Mouse (Mus musculus) spleen, postnatal 0 days (tissue): Measurements from ENCODE around the gene AW551984. TPM values are rescaled to one million over a fixed set of nuclear protein-coding genes. Genes with fewer than 3 reads are reported as not detected.

ENCODE experiments used
- polyA plus RNA-seq: library from polyadenylated mRNA; unstranded; fragments of >200 nt; fragmentation: Nextera tagmentation; extraction: Ambion mirVana; gene quantifications from 2 replicates; pipeline ENCODE4 v1.2.1, GENCODE M21; 2015

Gene AW551984
- polyA plus RNA-seq = 2.8 and 4.7 TPM in 2 replicates

DNA sequence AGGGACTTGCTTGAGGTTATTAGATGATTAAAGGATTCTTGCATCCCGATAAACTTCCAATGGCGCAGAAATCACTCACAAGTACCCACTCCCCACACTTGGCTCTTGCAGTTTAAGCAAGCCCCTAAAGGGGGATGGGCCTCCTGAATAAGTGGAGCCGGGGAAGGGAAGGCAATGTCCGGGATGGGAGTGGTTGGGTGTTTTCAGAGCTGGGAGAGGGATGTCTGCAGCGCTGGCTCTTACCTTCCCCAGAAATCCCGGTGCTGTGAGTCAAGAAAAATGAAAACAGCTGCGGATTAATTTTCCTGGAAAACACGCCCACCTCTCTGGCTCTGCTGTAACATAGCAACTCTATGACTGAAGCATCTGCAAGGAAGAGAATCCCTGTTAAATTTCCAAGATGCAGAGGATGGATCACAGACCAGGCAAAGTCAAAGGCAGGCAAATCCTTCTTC lies at the start of gene AW551984:
Gene AW551984, minus strand, starts transcription at position 405 of the 455 bp plus-strand sequence.

DNA sequence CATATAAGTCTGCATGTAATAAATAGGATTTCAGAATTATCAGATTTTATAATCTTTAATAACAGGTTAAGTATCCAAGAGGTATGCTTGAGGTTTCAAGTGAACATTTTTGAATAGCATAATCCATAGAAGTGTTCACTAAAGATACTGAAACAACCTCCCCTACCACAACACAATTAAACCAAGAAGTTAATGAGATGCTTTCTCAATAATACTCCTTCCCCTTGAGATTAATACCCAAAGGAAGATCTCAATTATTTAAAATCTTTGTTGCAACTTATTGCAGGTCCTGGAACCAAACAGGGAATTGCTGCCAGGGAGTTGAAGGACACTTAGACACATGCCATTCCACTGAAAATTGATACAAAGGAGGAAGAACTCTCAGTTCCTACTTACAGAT lies 40.6 kb upstream of the AW551984 start, which contains the start of gene Olfr961:
Gene Olfr961, plus strand, starts transcription at position 301 of the 400 bp plus-strand sequence.

DNA sequence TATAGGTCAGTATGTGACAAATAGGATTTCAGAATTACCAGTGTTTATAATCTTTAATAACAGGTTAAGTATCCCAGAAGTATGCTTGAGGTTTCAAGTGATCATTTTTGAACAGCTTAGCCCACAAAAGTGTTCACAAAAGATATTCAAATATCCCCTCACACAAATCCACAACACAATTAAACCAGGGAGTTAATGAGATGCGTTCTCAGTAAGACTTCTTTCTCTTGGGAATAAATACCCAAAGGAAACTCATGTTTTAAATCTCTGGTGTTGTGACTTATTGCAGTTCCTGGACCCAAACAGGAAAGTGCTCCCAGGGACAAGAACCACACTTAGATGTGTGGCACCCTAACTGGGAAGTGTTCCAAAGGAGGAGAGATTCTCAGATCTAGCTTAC lies 16.9 kb upstream of the AW551984 start, which contains the start of gene Olfr960:
Gene Olfr960, plus strand, starts transcription at position 301 of the 400 bp plus-strand sequence.

DNA sequence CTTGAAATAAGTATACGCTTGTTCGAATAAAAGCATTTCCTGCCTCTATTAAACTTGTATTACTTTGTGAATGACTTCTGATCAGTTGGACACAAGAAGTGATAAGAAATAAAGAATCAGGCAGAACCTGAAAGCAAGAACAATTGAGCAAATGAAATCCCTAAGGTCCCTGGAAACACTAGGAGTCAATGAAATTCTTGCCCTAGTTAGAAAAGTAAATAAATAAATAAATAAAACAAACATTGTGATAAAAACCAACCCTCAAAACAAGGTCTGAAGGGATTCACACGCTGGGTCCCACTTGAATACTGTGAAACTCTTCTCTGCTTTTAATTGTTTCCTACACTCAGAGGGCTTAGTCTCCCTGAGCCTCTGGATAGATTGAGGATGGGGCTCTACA lies 6.2 kb upstream of the AW551984 start, which contains the start of gene Olfr148:
Gene Olfr148, plus strand, starts transcription at position 301 of the 400 bp plus-strand sequence.

DNA sequence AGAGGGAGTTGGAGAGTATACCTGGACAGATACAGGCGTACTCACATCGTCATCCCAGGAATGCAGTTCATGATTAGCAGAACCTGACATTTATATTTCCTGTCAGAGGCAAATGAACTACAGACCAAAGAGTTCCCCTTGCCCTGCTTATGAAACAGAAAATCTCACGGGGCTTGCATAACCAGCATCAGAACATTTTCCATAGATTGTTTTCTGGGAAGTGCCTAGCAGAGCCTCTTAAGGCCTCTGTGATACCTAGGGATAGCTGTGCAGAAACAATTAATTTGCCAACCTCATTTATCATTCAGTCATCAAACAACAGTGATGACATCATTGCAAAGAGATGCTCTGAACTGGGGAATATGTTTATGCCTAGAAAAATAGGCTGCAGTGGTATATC lies 28.7 kb downstream of the AW551984 start, which contains the start of gene Olfr959:
Gene Olfr959, minus strand, starts transcription at position 101 of the 400 bp plus-strand sequence.

DNA sequence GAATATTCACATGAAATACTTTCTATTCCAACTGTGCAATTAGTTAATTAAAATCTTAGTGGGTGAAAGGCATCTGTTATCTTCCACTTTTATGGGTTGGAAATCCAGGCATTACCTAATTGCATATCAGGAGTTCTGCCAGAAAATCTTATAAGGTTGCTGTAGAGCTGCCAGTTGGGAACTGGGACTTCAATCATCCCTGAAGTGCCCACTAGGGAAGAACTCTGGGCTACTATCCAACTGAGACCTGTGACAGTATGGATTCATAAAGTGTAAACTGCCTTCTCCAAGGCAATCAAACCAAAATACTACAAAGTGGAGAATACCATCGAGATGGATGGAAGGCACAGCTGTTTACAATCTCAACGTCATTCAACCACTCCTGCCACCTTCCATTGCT lies 50.3 kb downstream of the AW551984 start, which contains the start of gene Olfr958:
Gene Olfr958, minus strand, starts transcription at position 109 of the 400 bp plus-strand sequence.

Other genes with a start within 250 kb of the AW551984 start
- not detected in 2 replicates for gene Olfr951, start 217.0 kb downstream of the AW551984 start, polyA plus RNA-seq
- not detected in 2 replicates for gene Olfr952, start 177.3 kb downstream of the AW551984 start, polyA plus RNA-seq
- not detected in 2 replicates for gene Olfr954, start 147.7 kb downstream of the AW551984 start, polyA plus RNA-seq
- not detected in 2 replicates for gene Olfr955, start 132.5 kb downstream of the AW551984 start, polyA plus RNA-seq
- gene Olfr44, start 110.4 kb downstream of the AW551984 start, polyA plus RNA-seq = not detected in 2 replicates
- gene Olfr957, start 88.6 kb downstream of the AW551984 start, polyA plus RNA-seq = not detected in 2 replicates
- gene Olfr958, start 50.3 kb downstream of the AW551984 start, polyA plus RNA-seq = not detected in 2 replicates
- not detected in 2 replicates for gene Olfr959, start 28.8 kb downstream of the AW551984 start, polyA plus RNA-seq
- gene Olfr148, start 6.3 kb upstream of the AW551984 start, polyA plus RNA-seq = not detected in 2 replicates
- not detected in 2 replicates for gene Olfr960, start 17.0 kb upstream of the AW551984 start, polyA plus RNA-seq
- not detected in 2 replicates for gene Olfr961, start 40.7 kb upstream of the AW551984 start, polyA plus RNA-seq
- gene Olfr963, start 62.8 kb upstream of the AW551984 start, polyA plus RNA-seq = not detected in 2 replicates
- not detected in 2 replicates for gene Olfr149, start 102.7 kb upstream of the AW551984 start, polyA plus RNA-seq
- not detected in 2 replicates for gene Olfr965, start 107.0 kb upstream of the AW551984 start, polyA plus RNA-seq
- gene Olfr150, start 126.6 kb upstream of the AW551984 start, polyA plus RNA-seq = not detected in 2 replicates
- gene Olfr967, start 141.8 kb upstream of the AW551984 start, polyA plus RNA-seq = not detected in 2 replicates
- gene Olfr968, start 178.8 kb upstream of the AW551984 start, polyA plus RNA-seq = not detected in 2 replicates
- gene Olfr969, start 186.5 kb upstream of the AW551984 start, polyA plus RNA-seq = not detected in 2 replicates
- gene Olfr970, start 204.5 kb upstream of the AW551984 start, polyA plus RNA-seq = not detected in 2 replicates
- gene Olfr971, start 232.5 kb upstream of the AW551984 start, polyA plus RNA-seq = not detected in 2 replicates